Mouse (Mus musculus) brain, embryonic 14.5 days (tissue): ENCODE results near the gene Pde9a.

ENCODE experiments used
- CTCF ChIP-seq: fragments of 200-500 bp; IDR thresholded peaks from 2 replicates; pipeline ENCODE4 v1.5.1; 2012; ENCODE audit warnings: inconsistent platforms, mild to moderate bottlenecking, moderate library complexity, borderline replicate concordance; ENCODE audit not compliant: insufficient read depth, insufficient read length; ENCODE audit errors: extremely low read depth
- POLR2A ChIP-seq: fragments of 200-500 bp; IDR thresholded peaks from 2 replicates; pipeline ENCODE4 v1.6.1; 2012; ENCODE audit warnings: mild to moderate bottlenecking, inconsistent platforms, borderline replicate concordance; ENCODE audit not compliant: poor library complexity, insufficient read depth, insufficient read length, severe bottlenecking; ENCODE audit errors: extremely low read depth

- no peak for TF ChIP-seq POLR2A
- no peak for TF ChIP-seq CTCF
Measured at GRCm38 (mm10) chr17:31433401-31433928, 47.5 kb downstream of the Pde9a start.
